Mouse (Mus musculus): ENCODE data around the gene Tti1. TPM values are rescaled to one million over a fixed set of nuclear protein-coding genes. Genes with fewer than 3 reads are reported as not detected.
A peak's percentile ranks its signal among the peaks of the same experiment; 100 is the strongest.

Gene Tti1
- total and polyA plus RNA-seq, 3 experiments: 17.3 to 25.3 (median 24.3) TPM

DNA sequence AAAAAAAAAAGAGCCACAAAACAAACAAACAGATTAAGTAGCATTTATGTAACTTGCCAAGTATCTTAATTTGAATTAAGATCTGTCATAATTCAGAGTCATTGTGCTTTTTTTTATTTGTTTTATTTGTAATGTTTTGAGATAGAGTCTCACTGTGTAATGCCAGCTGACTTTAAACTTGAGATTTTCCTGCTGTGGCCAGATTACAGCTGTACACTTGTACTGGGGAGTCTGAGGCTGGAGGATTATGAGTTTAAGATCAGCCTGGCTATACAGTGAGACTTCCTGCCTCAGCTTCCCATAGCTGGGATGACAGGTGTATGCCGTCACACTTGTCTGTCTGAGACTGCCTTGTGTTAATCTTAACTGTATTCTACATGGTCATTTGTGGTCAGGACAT is 20.5 kb upstream of the Tti1 start:
- peaks cover 2% of the 10 kb centered on the region; the same call in 1 of the 2 replicates for H3K36me3 ChIP-seq (ENCODE audit: control insufficient read depth, insufficient read depth, low read length)
- intact Hi-C loops (cut with DNase I): loop anchor here (1.0 to 10.0 kb wide), 3 partner anchors 99 to 296 kb away; partner anchors contain the start of gene Tgm2
- DNase-seq: no peak
- TF ChIP-seq CTCF (IDR thresholded peaks at IDR 0.05): no peak
- no peak for TF ChIP-seq POLR2A (IDR thresholded peaks at IDR 0.05; ENCODE audit: insufficient read depth, low read depth, low read length)
- TF ChIP-seq EP300 (IDR thresholded peaks at IDR 0.05; ENCODE audit: insufficient read depth, low read depth, low read length): no peak
- H3K27me3 ChIP-seq (ENCODE audit: control insufficient read depth, insufficient read depth, low read length): no peaks in the 10 kb centered on the region
- H3K79me2 ChIP-seq (replicated peaks; ENCODE audit: control insufficient read depth, insufficient read depth, low read length): no peaks in the 10 kb centered on the region
- WGBS: 100% methylated on average over 1 of the region's 1 CpGs
- H3K4me3 ChIP-seq: no peak overlapping the region
- H3K4me1 ChIP-seq (ENCODE audit: control insufficient read depth, insufficient read depth, low read length): no peaks in the 10 kb centered on the region
- H3K27ac ChIP-seq: no peak overlapping the region
- no peak overlapping the region for H3K9ac ChIP-seq (ENCODE audit: low read depth, low read length)

DNA sequence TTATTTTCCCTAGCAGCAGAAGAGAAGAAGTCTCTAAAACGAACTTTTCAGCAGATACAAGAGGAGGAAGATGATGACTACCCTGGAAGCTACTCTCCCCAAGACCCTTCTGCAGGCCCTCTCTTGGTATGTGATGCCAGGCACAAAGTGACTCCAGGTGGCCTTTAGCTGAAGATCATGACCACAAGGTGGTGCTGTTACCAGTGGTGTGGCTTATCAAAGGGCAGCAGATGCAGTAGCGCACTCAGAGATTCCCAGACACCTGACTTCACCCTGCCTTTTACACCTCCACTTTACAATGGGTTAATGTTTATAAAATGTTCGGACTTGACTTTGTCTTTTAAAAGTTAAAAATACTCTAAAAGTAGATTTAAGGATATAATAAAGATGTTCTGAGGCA is 19.7 kb upstream of the Tti1 start:
- Histone ChIP-seq H3K4me1 (ENCODE audit: control insufficient read depth, insufficient read depth, low read length) (no peaks in the 10 kb centered on the region), H3K79me2 (replicated peaks; ENCODE audit: control insufficient read depth, insufficient read depth, low read length) (no peaks in the 10 kb centered on the region), H3K9ac (ENCODE audit: low read depth, low read length) (no peak overlapping the region), H3K36me3 (ENCODE audit: control insufficient read depth, insufficient read depth, low read length) (peaks cover 2% of the 10 kb centered on the region; the same call in 1 of the 2 replicates), H3K27me3 (ENCODE audit: control insufficient read depth, insufficient read depth, low read length) (no peaks in the 10 kb centered on the region), H3K4me3 (no peak overlapping the region), H3K27ac (no peak overlapping the region)
- peak; percentile 40 to 47 for DNase-seq
- intact Hi-C loops (cut with DNase I): loop anchor here (1.0 to 10.0 kb wide), 3 partner anchors 99 to 297 kb away; partner anchors contain the start of gene Tgm2
- TF ChIP-seq EP300 (IDR thresholded peaks at IDR 0.05; ENCODE audit: insufficient read depth, low read depth, low read length) (0 out of 2 replicates have a peak, but pooled peaks have one; percentile 14), CTCF (IDR thresholded peaks at IDR 0.05) (peak; percentile 86), POLR2A (IDR thresholded peaks at IDR 0.05; ENCODE audit: insufficient read depth, low read depth, low read length) (no peak)
- 53% methylated on average over 3 of the region's 3 CpGs for WGBS

DNA sequence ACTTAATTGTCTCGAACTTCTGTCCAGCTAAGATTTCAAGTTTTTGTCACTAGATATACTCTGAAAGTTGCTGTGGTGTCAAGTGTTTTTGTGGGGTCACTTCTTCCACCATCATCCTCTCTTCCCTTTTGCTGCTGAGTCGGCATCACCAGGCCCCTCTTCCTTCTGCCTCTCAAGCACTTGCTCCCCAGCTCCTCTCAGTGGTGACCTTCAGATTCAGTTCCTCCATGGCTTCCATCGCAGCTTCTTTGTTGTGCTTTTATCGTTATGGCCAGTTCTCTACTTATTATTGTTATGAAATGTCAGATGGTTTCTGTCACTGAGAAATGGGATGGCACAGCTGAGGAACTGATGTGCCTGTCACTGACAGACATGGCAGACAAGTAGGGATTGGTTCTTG is 18.0 kb upstream of the Tti1 start:
- Histone ChIP-seq H3K36me3 (ENCODE audit: control insufficient read depth, insufficient read depth, low read length) (peaks cover 2% of the 10 kb centered on the region; the same call in 1 of the 2 replicates), H3K27ac (no peak overlapping the region), H3K9ac (ENCODE audit: low read depth, low read length) (no peak overlapping the region), H3K4me3 (no peak overlapping the region), H3K27me3 (ENCODE audit: control insufficient read depth, insufficient read depth, low read length) (no peaks in the 10 kb centered on the region), H3K4me1 (ENCODE audit: control insufficient read depth, insufficient read depth, low read length) (no peaks in the 10 kb centered on the region), H3K79me2 (replicated peaks; ENCODE audit: control insufficient read depth, insufficient read depth, low read length) (no peaks in the 10 kb centered on the region)
- no peak for DNase-seq
- no peak for TF ChIP-seq EP300 (IDR thresholded peaks at IDR 0.05; ENCODE audit: insufficient read depth, low read depth, low read length)
- TF ChIP-seq CTCF (IDR thresholded peaks at IDR 0.05): no peak
- TF ChIP-seq POLR2A (IDR thresholded peaks at IDR 0.05; ENCODE audit: insufficient read depth, low read depth, low read length): no peak
- intact Hi-C loops (cut with DNase I): loop anchor here (5.0 to 10.0 kb wide), 2 partner anchors 101 to 299 kb away; partner anchors contain the start of gene Tgm2
- WGBS: 68% methylated on average over 4 of the region's 4 CpGs

DNA sequence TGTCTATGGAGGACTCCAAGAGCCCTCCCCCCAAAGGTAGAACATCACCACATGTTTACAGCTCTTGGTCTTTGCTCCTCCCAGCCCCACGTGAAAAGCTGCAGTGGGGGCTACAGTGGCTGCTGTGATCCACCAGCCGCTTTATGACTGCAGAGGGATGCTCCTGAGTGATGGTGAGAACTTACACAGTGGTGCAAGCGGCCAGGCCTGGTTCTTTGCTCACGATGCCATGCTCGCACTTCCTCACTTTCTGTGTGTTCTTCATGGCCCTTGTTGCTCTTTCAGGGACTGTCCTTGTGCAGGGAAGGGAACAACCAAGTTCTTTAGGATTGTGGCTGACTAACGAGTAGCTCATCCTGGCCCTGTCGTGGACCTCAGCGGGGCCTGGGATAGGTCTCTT is 15.3 kb upstream of the Tti1 start:
- intact Hi-C loops (cut with DNase I): loop anchor here (10.0 kb wide), 1 partner anchor 301 kb away; no protein-coding TSS in a partner anchor
- no peak for TF ChIP-seq CTCF (IDR thresholded peaks at IDR 0.05)
- no peak for TF ChIP-seq EP300 (IDR thresholded peaks at IDR 0.05; ENCODE audit: insufficient read depth, low read depth, low read length)
- TF ChIP-seq POLR2A (IDR thresholded peaks at IDR 0.05; ENCODE audit: insufficient read depth, low read depth, low read length): no peak
- Histone ChIP-seq H3K9ac (ENCODE audit: low read depth, low read length) (no peak overlapping the region), H3K36me3 (ENCODE audit: control insufficient read depth, insufficient read depth, low read length) (peaks cover 10% of the 10 kb centered on the region), H3K4me1 (ENCODE audit: control insufficient read depth, insufficient read depth, low read length) (peaks cover 1% of the 10 kb centered on the region; the same call in 1 of the 2 replicates), H3K79me2 (replicated peaks; ENCODE audit: control insufficient read depth, insufficient read depth, low read length) (no peaks in the 10 kb centered on the region), H3K27me3 (ENCODE audit: control insufficient read depth, insufficient read depth, low read length) (no peaks in the 10 kb centered on the region), H3K4me3 (no peak overlapping the region), H3K27ac (no peak overlapping the region)
- WGBS: 90% methylated on average over 8 of the region's 8 CpGs
- DNase-seq: no peak

DNA sequence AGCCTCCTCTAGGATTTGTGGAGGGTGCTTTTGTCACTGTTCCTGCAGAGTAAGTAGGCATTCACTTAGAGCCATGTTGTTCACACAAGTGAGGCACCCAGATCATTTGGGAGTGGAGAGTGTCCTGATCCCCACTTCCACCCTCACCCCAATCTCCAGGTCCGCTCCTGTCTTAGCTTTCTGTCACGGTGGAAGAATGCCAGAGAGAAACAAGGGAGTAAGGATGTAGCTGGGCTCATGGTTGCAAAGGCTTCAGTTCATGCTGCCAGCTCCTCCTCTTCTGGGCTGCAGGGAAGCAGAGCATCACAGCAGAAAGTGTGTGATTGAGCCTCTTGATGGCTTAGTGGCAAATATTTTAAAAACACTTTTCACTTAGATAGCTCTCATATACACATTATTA is 12.2 kb upstream of the Tti1 start:
- Histone ChIP-seq H3K79me2 (replicated peaks; ENCODE audit: control insufficient read depth, insufficient read depth, low read length) (peaks cover 2% of the 10 kb centered on the region; the same call in 1 of the 2 replicates), H3K36me3 (ENCODE audit: control insufficient read depth, insufficient read depth, low read length) (peaks cover 12% of the 10 kb centered on the region), H3K4me1 (ENCODE audit: control insufficient read depth, insufficient read depth, low read length) (peaks cover 1% of the 10 kb centered on the region), H3K27ac (no peak overlapping the region), H3K27me3 (ENCODE audit: control insufficient read depth, insufficient read depth, low read length) (no peaks in the 10 kb centered on the region), H3K9ac (ENCODE audit: low read depth, low read length) (no peak overlapping the region), H3K4me3 (no peak overlapping the region)
- TF ChIP-seq EP300 (IDR thresholded peaks at IDR 0.05; ENCODE audit: insufficient read depth, low read depth, low read length): no peak
- TF ChIP-seq CTCF (IDR thresholded peaks at IDR 0.05): no peak
- no peak for TF ChIP-seq POLR2A (IDR thresholded peaks at IDR 0.05; ENCODE audit: insufficient read depth, low read depth, low read length)
- DNase-seq: no peak
- 71% methylated on average over 2 of the region's 2 CpGs for WGBS
- intact Hi-C loops (cut with DNase I): loop anchor here (10.0 kb wide), 1 partner anchor 304 kb away; no protein-coding TSS in a partner anchor

DNA sequence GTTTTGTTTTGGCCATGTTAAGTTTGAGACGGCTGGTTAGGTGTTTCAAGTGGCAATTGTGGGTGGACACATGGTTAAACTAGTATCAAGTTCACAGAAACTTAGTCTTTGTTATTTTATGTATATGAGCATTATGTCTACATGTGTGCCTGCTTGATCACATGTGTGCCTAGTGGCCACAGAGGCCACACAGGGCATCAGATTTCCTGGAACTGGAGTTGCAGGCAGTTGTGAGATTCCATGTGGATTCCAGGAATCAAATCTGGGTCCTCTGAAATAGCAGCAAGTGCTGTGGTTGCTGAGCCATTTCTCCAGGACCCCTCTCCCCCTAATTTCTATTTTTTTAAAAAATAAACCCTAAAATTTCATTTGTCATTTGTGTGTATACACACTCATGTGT is 11.4 kb upstream of the Tti1 start:
- H3K36me3 ChIP-seq (ENCODE audit: control insufficient read depth, insufficient read depth, low read length): peaks cover 12% of the 10 kb centered on the region
- WGBS: 47% methylated on average over 1 of the region's 1 CpGs
- H3K4me3 ChIP-seq: no peak overlapping the region
- H3K27ac ChIP-seq: no peak overlapping the region
- intact Hi-C loops (cut with DNase I): loop anchor here (10.0 kb wide), 1 partner anchor 305 kb away; no protein-coding TSS in a partner anchor
- H3K79me2 ChIP-seq (replicated peaks; ENCODE audit: control insufficient read depth, insufficient read depth, low read length): peaks cover 2% of the 10 kb centered on the region; the same call in 1 of the 2 replicates
- no peaks in the 10 kb centered on the region for H3K27me3 ChIP-seq (ENCODE audit: control insufficient read depth, insufficient read depth, low read length)
- no peak overlapping the region for H3K9ac ChIP-seq (ENCODE audit: low read depth, low read length)
- DNase-seq: no peak
- TF ChIP-seq EP300 (IDR thresholded peaks at IDR 0.05; ENCODE audit: insufficient read depth, low read depth, low read length): no peak
- no peak for TF ChIP-seq POLR2A (IDR thresholded peaks at IDR 0.05; ENCODE audit: insufficient read depth, low read depth, low read length)
- TF ChIP-seq CTCF (IDR thresholded peaks at IDR 0.05): no peak
- peaks cover 1% of the 10 kb centered on the region for H3K4me1 ChIP-seq (ENCODE audit: control insufficient read depth, insufficient read depth, low read length)

All from heart, adult 2 months (tissue).